Mouse (Mus musculus) kidney, adult 2 months (tissue): ENCODE measurements around the gene Serpina3a.

ENCODE experiments used
- CTCF ChIP-seq: fragments of 200-500 bp; conservative IDR thresholded peaks from 2 replicates; pipeline ENCODE4 v1.5.1; 2011; ENCODE audit warnings: low read depth, mild to moderate bottlenecking, control low read depth, low read length, moderate library complexity, mixed read lengths; ENCODE audit not compliant: insufficient read depth, insufficient read length
- POLR2A ChIP-seq: fragments of 200-500 bp; IDR thresholded peaks from one replicate; pipeline ENCODE4 v1.6.1; 2011; ENCODE audit warnings: low read depth, low read length, control low read depth

DNA sequence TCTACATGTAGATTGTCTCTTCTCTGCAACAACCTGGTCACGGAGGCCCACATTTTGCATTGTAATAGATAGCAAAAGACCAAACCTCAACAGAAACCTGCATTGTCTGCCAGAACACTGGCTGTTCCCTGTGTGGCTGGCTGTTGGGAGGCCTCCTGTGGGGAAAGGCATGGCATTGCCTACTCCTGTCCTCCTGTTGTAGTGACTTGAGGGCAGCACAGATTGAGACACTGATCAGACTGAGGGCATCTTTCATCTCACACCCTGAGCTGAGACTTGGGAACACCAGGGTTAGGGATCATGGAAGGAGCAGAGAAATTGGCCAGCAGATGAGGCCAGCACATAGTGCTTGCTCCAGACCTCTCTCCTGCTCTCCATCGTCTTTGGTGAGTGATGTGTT, 25.7 kb downstream of the Serpina3a start:
- TF ChIP-seq CTCF (no peak), POLR2A (no peak)
